Mouse (Mus musculus) cerebral cortex, adult 2 months (tissue): Measurements from ENCODE around the gene Map3k6.

Experiments
- WGBS: fragments of 180-500 bp; shearing (Covaris S2); methylation state at CpG from one replicate; pipeline ENCODE4 v1.1.7; 2018; 5-methylcytosine and 5-hydroxymethylcytosine counted together

Gene Map3k6

DNA sequence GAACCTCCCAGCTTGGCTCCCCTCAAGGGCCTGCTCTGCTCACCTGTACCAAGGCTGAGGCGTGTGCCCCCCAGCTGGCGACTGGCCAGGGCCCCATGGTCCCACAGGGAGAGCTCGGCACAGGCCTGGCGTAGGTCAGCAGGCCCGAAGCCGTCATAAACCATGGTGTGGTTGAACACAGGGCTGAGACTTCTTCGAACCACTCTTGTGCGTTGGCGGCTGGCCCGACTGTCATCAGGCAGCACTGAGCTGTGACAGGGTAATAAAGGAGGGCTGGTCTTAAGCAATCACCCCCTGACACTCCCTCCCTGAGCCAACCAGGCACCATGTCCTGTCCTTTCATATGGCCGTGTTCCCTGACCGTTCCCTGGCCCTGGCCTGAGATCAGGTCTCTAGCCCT, 12.8 kb downstream of the Map3k6 start:
- 88% methylated on average over 12 of the region's 12 CpGs for WGBS

DNA sequence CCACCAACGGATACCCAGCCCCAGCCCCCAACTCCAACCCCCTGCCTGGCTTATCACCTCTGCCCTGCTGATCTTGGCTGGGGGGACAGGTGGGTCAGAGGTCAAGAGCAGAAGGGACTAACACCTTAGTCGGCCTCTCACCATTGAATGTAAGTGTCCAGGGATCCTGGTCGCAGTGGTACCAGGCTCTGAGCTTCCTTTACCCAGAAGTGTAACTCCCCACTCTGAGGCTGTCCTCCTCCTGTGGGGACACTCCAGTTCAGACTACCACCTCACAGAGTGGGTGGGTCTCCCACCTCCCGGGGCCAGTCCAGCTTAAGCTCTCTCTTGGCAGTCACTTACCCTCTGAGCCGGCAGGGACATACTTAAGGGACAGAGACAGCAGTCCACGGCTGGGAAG, 14.8 kb downstream of the Map3k6 start:
- WGBS = 74% methylated on average over 6 of the region's 6 CpGs

GRCm38 (mm10) chr4:133256820-133257219, 16.2 kb downstream of the Map3k6 start:
- whole genome bisulfite sequencing = 27% methylated on average over 24 of the region's 24 CpGs

DNA sequence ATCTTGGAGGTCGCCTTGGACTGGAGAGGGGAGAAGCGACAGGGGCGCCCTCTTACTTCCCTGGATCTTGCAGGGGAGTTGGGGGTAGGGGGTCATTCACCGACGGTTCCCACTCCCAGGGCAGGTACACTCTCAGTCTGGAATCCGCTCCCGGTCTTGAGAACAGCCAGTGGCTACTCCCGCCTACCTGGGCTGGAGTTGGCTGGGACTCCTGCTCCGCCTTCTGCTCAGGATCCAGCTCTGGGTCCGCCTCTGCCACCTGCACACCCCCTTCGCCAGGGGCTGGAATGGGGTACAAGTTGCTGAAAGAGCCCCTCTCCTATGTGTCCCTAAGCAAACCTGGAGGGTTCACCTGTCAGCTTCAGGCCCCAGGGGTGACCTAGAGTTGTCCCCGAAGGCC, 16.6 kb downstream of the Map3k6 start:
- 54% methylated on average over 12 of the region's 12 CpGs for WGBS

- 90% methylated on average over 12 of the region's 12 CpGs for WGBS
These were observed 17.3 kb downstream of the Map3k6 start for GRCm38 (mm10) chr4:133257798-133258408.

- WGBS = 69% methylated on average over 10 of the region's 10 CpGs
These were observed 21.2 kb downstream of the Map3k6 start for GRCm38 (mm10) chr4:133261641-133262374.

GRCm38 (mm10) chr4:133262375-133262765, 21.8 kb downstream of the Map3k6 start:
- WGBS = 54% methylated on average over 7 of the region's 7 CpGs

GRCm38 (mm10) chr4:133262882-133263281, 22.3 kb downstream of the Map3k6 start, which contains the start of gene Sytl1:
TSS of gene Sytl1 (minus strand) at chr4:133263113.
- 48% methylated on average over 7 of the region's 7 CpGs for WGBS

DNA sequence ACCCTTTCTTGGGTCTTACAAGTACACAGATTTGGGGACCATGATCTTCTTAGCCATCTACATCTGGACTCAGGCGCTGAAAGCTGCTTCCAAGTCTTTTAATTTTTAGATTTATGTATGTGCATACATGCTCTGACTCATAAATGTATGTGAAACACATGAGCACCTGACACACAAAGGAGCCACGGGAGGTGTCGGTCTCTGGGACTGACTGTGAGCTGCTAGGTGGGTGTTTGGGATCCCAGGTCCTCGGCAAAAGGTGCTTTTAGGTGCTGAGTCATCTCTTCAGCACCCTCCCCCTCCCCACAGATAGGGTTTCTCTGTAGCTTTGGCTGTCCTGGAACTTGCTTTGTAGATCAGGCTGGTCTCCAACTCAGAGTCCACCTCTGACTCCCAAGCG, 23.1 kb downstream of the Map3k6 start:
- 62% methylated on average over 5 of the region's 5 CpGs for WGBS

GRCm38 (mm10) chr4:133264559-133264958, 23.9 kb downstream of the Map3k6 start:
- 88% methylated on average over 2 of the region's 2 CpGs for WGBS

GRCm38 (mm10) chr4:133265297-133265696, 24.7 kb downstream of the Map3k6 start:
- WGBS = 92% methylated on average over 3 of the region's 3 CpGs

- 79% methylated on average over 4 of the region's 4 CpGs for WGBS
These were observed 25.1 kb downstream of the Map3k6 start for GRCm38 (mm10) chr4:133265759-133266158.

DNA sequence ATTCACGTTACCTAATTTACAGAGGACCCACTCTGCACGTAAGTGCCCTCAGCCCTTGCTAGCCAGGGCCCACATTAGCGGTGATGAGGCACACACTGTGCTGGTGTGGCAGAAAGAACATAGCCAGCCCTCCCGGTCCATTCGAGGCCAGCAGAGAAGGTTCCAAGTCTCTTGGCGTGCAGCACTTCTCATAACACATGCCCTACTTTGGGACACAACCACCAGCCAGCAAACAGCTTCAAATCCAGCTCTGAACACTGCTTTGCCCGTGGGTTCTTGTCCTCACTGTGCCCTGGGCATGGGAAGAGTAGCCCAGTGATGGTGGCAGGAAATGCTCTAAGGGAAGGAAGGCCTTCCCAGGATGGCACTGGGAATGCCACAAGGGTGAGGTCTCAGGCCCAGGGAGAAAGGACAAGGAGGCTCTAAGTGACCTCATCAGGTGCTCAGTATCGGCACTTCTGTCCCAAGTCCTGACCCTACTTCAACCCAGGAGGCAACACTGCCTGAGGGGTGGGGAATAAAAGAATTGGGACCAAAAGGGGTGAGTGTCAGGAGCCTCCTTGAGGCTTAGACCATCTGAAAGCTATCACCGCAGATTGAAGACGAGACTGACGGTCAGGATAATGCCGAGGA, 25.7 kb downstream of the Map3k6 start:
- 90% methylated on average over 12 of the region's 12 CpGs for WGBS

DNA sequence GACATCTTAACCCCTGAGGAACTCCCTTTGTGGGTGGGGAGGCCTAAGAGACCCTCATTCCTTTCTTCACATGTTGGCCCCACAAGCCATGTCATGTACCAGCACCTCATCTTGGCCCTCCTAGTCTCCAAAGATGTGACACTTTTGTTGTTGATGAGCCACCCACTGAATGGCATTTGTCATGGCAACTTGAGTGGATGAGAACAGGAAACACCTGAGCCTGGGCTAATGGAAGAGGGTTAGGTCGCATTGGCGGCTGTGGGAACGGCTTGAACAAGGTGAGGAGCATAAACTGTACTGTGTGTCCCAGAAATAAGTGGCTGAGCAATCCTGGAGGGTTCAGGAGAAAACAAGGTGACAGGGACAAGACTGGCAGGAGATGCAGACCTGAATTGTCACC, 28.3 kb downstream of the Map3k6 start:
- WGBS = 96% methylated on average over 3 of the region's 3 CpGs

DNA sequence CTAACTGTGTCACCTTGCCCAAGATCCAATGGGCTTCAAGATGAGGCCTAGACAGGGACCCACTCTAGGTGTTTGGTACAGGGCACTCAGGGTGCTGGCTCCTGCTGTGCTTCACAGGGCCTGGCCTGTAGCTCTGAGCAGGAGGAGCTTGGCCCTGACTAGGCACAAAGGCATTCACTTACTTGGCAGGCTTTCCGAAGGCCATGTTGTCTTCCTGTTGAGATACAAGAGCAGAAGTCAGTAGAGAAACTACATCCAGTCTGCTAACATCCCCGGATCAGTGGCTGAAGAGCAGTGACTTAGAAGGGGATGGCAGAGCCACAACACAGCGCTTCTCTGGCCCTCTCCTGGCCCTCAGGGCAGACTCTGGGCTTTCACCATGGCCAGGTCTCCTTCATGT, 29.0 kb downstream of the Map3k6 start:
- whole genome bisulfite sequencing = 70% methylated on average over 3 of the region's 3 CpGs

GRCm38 (mm10) chr4:133270929-133271328, 30.3 kb downstream of the Map3k6 start:
- WGBS = 75% methylated on average over 9 of the region's 9 CpGs

- WGBS = under 1% methylated on average over 73 of the region's 73 CpGs
These were observed 36.7 kb downstream of the Map3k6 start, which contains the start of gene Tmem222 for GRCm38 (mm10) chr4:133277104-133278026. TSS of gene Tmem222 (minus strand) at chr4:133277792.

DNA sequence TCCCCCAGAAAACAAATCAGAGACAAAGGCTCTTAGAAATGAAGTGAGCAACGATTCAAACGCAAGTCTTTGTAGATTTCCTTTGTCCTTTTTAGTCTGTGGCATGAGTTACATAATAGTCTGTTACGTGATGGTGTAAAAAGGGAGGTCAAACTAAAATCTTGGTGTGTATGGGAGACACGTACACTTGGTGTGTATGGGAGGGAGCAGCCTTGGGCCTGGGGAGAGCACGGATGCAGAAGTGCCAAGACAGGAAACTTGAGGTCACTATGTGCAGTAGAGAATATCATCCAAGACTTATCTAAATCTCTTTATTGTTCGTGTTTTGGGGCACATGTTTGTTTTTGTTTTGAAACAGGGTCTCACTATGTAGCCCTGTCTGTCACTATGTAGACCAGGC, 37.4 kb downstream of the Map3k6 start:
- WGBS = 12% methylated on average over 6 of the region's 6 CpGs

- 52% methylated on average over 3 of the region's 3 CpGs for WGBS
These were observed 37.9 kb downstream of the Map3k6 start for GRCm38 (mm10) chr4:133278482-133278881.

DNA sequence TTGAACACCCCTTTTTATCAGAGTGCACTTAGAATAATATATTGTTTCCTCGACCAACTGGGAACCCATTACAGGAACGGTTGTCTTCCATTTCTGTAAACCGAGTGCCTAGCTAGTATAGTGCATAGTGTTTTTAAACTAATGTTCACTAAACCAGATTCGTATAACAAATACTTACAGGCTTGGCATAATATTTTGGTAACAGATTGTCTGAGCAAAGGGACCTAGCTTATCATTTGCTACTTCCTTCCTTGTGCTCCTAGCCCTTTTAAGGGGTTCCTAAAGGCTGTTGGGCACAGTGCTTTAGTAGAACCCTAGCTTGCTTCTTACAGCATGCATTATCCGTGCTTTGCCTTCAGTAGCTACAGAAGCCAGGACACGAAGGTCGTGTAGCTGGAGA, 40.9 kb downstream of the Map3k6 start:
- 26% methylated on average over 7 of the region's 7 CpGs for WGBS

DNA sequence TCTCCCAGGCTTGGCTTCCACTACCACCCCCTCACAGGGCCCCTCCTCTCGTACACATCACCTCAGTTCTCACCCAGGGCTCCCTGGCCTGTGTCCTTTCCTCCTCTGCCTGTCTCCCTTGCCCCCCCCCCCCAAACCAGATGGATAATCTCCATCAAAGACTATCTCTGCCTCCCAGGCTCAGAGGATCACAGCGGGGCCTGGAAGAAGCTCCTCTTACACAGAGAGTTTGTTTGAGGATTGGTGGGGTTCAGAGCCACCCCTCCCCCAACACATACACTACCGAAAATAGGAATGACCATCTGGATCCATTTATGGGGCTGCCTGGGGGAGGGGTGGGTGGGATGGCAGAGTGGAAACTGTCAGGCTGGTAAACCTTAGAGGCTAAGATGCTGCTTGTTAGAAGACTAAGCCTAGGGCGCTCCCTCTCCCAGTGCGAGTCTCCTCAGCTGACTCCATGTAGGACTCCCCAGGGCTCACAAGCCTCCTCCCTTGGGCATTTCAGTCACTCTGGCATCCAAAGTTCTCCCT, 41.4 kb downstream of the Map3k6 start:
- 27% methylated on average over 5 of the region's 5 CpGs for WGBS

DNA sequence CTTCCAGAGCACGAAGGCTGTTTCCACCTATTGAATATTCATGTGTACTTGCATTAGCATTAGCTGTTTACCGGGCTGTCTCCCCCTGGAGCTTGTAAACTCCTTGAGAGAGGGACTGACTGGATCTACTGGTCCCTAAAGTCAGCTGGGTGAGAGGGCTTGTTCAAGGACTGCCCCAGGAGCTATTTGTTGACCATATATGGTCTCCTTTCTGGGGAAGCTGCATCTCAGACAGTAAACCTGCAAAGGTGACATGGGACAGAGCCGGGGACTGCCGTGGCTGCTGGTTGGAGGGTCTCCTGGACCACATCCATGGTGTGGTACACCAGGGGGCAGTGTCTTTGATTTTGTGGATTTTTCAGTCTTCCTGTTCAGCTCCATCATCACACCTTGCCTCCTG, 42.0 kb downstream of the Map3k6 start:
- WGBS = 40% methylated on average over 4 of the region's 4 CpGs
